Mouse (Mus musculus): ENCODE measurements at regions not wholly inside any gene's neighbourhood (a gene's known extent, or its start where the extent isn't known, plus 50 kb on each side); places are given as distances from the start of the nearest gene placed in this dataset.

GRCm38 (mm10) chr13:52021828-52022227 is 175.3 kb downstream of the Gadd45g start:
- no peak for TF ChIP-seq CTCF (IDR thresholded peaks at IDR 0.05; ENCODE audit: borderline replicate concordance, insufficient read depth, low read depth, low read length)
- no peak for TF ChIP-seq POLR2A (IDR thresholded peaks at IDR 0.05; ENCODE audit: borderline replicate concordance, insufficient read depth, low read length)
